In the genomic region with DNA sequence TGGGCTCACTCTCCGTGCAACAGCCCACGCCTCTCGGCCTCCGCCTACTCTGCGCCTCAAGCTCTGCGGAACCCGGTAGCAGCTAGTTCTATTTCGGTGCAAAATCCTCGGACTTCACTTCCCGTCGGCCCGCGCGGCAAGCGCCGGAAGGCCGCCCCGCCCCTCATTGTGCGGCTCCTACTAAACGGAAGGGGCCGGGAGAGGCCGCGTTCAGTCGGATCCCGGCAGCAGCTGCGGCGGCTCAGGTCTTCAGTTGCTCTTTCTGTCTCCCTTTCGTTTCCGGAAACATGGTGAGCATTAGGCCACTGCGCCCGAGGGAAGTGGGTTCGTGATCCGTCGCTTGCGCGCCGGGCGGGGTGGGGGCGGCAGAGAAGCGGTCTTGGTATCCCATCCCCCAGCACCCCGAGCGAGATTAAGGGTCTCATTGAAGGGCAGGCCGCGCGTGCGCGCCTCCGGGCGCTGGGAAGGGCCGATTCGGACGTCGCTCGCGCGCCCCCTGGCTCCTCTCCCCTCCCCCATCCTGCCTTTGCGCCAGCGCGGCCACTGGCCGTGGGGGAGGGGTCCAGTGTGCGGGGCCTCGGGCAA, we compare ENCODE assay signal across 8 mouse cellular contexts. TPM values are rescaled to one million over a fixed set of nuclear protein-coding genes. Genes with fewer than 3 reads are reported as not detected.
DNase-seq lines count a peak whose midpoint lies in the region; ATAC-seq and TF ChIP-seq lines count a peak whose summit lies in the region.

A gene (plus strand): TSS at position 143 of the 585 bp plus-strand sequence.

- no peaks in the 10 kb centered on the region for H3K9me3 ChIP-seq in embryonic facial prominence, embryonic 15.5 days (replicated peaks)
- H3K9me3 ChIP-seq in limb, embryonic 14.5 days (ENCODE audit: control insufficient read depth, low read length): no peaks in the 10 kb centered on the region
- no peaks in the 10 kb centered on the region for H3K9me3 ChIP-seq in midbrain, postnatal 0 days (ENCODE audit: low read length)

- TF ChIP-seq POLR2A in limb, embryonic 14.5 days (IDR thresholded peaks at IDR 0.05; ENCODE audit: borderline replicate concordance, extremely low read depth, insufficient read depth, insufficient read length): peak; percentile 96; the same call in 1 of the 2 replicates

- H3K4me2 ChIP-seq in embryonic facial prominence, embryonic 15.5 days (replicated peaks): peak within 1 kb of the TSS; percentile 86
- peak within 1 kb of the TSS; percentile 77 for H3K4me2 ChIP-seq in limb, embryonic 14.5 days (replicated peaks; ENCODE audit: low read depth, low read length, severe bottlenecking)
- H3K4me2 ChIP-seq in midbrain, postnatal 0 days (ENCODE audit: low read depth, low read length, poor library complexity, severe bottlenecking): peak within 1 kb of the TSS; percentile 83

- peak within 1 kb of the TSS; percentile 82 for H3K4me3 ChIP-seq in embryonic facial prominence, embryonic 15.5 days (replicated peaks)
- peak within 1 kb of the TSS; percentile 98 for H3K4me3 ChIP-seq in limb, embryonic 14.5 days (replicated peaks; ENCODE audit: low read length)
- peak within 1 kb of the TSS; percentile 71 for H3K4me3 ChIP-seq in midbrain, postnatal 0 days (ENCODE audit: low read depth, low read length)

- peak; percentile 48 for TF ChIP-seq CTCF in midbrain, postnatal 0 days (IDR thresholded peaks at IDR 0.05)

- peak; percentile 98 for DNase-seq in 3T3-L1 (ENCODE audit: low read depth, low spot score)
- peak; percentile 96 to 97 for DNase-seq in adrenal gland, postnatal 36 days
- DNase-seq in heart, adult 8-10 months (ENCODE audit: low spot score): peak; percentile 96
- DNase-seq in kidney, adult 9 months: peak; percentile 97
- DNase-seq in limb, embryonic 14.5 days (ENCODE audit: low spot score): peak; percentile 96
- peak; percentile 96 for DNase-seq in midbrain, postnatal 0 days (ENCODE audit: low spot score)
- peak; percentile 86 to 90 for DNase-seq in spleen, postnatal 14 days (ENCODE audit: low spot score in 2 of 2)

- peaks cover 49% of the 10 kb centered on the region for H3K4me1 ChIP-seq in embryonic facial prominence, embryonic 15.5 days
- peaks cover 19% of the 10 kb centered on the region for H3K4me1 ChIP-seq in limb, embryonic 14.5 days (ENCODE audit: control insufficient read depth, insufficient read depth, low read length)
- H3K4me1 ChIP-seq in midbrain, postnatal 0 days (ENCODE audit: insufficient read depth, low read length): peaks cover 3% of the 10 kb centered on the region; the same call in 1 of the 2 replicates

- peak within 1 kb of the TSS; percentile 91 for H3K9ac ChIP-seq in embryonic facial prominence, embryonic 15.5 days
- H3K9ac ChIP-seq in limb, embryonic 14.5 days (ENCODE audit: low read depth, low read length, severe bottlenecking): peak within 1 kb of the TSS; percentile 90
- H3K9ac ChIP-seq in midbrain, postnatal 0 days (replicated peaks; ENCODE audit: low read length, poor library complexity, severe bottlenecking): peak within 1 kb of the TSS; percentile 96

- WGBS in embryonic facial prominence, embryonic 15.5 days: under 1% methylated on average over 58 of the region's 62 CpGs
- under 1% methylated on average over 47 of the region's 62 CpGs for WGBS in limb, embryonic 14.5 days
- WGBS in midbrain, postnatal 0 days: under 1% methylated on average over 49 of the region's 62 CpGs

- peaks cover 32% of the 10 kb centered on the region for H3K36me3 ChIP-seq in embryonic facial prominence, embryonic 15.5 days
- H3K36me3 ChIP-seq in limb, embryonic 14.5 days (ENCODE audit: control insufficient read depth, insufficient read depth, low read length): peaks cover 41% of the 10 kb centered on the region
- H3K36me3 ChIP-seq in midbrain, postnatal 0 days (ENCODE audit: insufficient read depth, low read length): peaks cover 25% of the 10 kb centered on the region

- no peaks in the 10 kb centered on the region for H3K27me3 ChIP-seq in embryonic facial prominence, embryonic 15.5 days
- H3K27me3 ChIP-seq in limb, embryonic 14.5 days (ENCODE audit: control insufficient read depth, insufficient read depth, low read length): no peaks in the 10 kb centered on the region
- no peaks in the 10 kb centered on the region for H3K27me3 ChIP-seq in midbrain, postnatal 0 days (ENCODE audit: insufficient read depth, low read length)

- peak; percentile 63 for ATAC-seq in embryonic facial prominence, embryonic 15.5 days (ENCODE audit: insufficient number of reproducible peaks, low FRiP score, low TSS enrichment, low read depth)
- peak; percentile 61 for ATAC-seq in limb, embryonic 14.5 days (ENCODE audit: low FRiP score, low read depth)
- ATAC-seq in midbrain, postnatal 0 days (ENCODE audit: low FRiP score): peak; percentile 70

- H3K27ac ChIP-seq in embryonic facial prominence, embryonic 15.5 days (replicated peaks): peak within 1 kb of the TSS; percentile 99
- H3K27ac ChIP-seq in limb, embryonic 14.5 days (replicated peaks; ENCODE audit: low read depth, low read length): peak within 1 kb of the TSS; percentile 97
- peak within 1 kb of the TSS; percentile 99 for H3K27ac ChIP-seq in midbrain, postnatal 0 days (ENCODE audit: low read depth, low read length)

RNA-seq across cellular contexts. Expression of the gene that starts here (rescaled TPM):
- total RNA-seq in adrenal gland, postnatal 36 days (2021): 100 to 1,000 TPM; 659 to 740 TPM
- polyA plus RNA-seq in embryonic facial prominence, embryonic 15.5 days (2015; fragmentation: Nextera tagmentation; extraction: Ambion mirVana): 2,278 and 2,311 TPM in 2 replicates
- 100 to 1,000 TPM; 142 to 201 (median 170) TPM for total RNA-seq in heart, adult 8-10 months (2022)
- polyA plus RNA-seq in limb, embryonic 14.5 days (2012; rRNA removed): 913 and 966 TPM in 2 replicates
- polyA plus RNA-seq in limb, embryonic 14.5 days (2014; fragmentation: Nextera tagmentation; extraction: Ambion mirVana): 2,572 and 2,655 TPM in 2 replicates
- total RNA-seq in midbrain, postnatal 0 days (2014; rRNA removed): 1,453 and 1,672 TPM in 2 replicates
- polyA plus RNA-seq in midbrain, postnatal 0 days (2015; fragmentation: Nextera tagmentation; extraction: Ambion mirVana): 3,482 and 3,602 TPM in 2 replicates

Comparison
In these comparisons a context has a peak if more than half of its experiments do, and no peak if none do; other contexts are left out.
1. Peak in every context shown above with its lines: DNase-seq, ATAC-seq, H3K4me3 ChIP-seq and H3K27ac ChIP-seq.